Mouse (Mus musculus): ENCODE measurements around the gene Cenpe. TPM values are rescaled to one million over a fixed set of nuclear protein-coding genes. Genes with fewer than 3 reads are reported as not detected.

Gene Cenpe
- polyA plus RNA-seq, 1 experiment from 2014 or later: 23.5 TPM

- Histone ChIP-seq H3K4me1 (replicated peaks) (no peaks in the 10 kb centered on the region), H3K36me3 (no peaks in the 10 kb centered on the region), H3K27me3 (replicated peaks) (no peaks in the 10 kb centered on the region), H3K9me3 (no peaks in the 10 kb centered on the region), H3K4me3 (replicated peaks) (no peak overlapping the region), H3K4me2 (replicated peaks) (no peak overlapping the region), H3K27ac (no peak overlapping the region), H3K9ac (no peak overlapping the region)
- WGBS: 50% methylated on average over 3 of the region's 3 CpGs
- ATAC-seq: no peak
These were observed 73.5 kb downstream of the Cenpe start for GRCm38 (mm10) chr3:135285807-135286206.

GRCm38 (mm10) chr3:135288138-135288750 lies 75.9 kb downstream of the Cenpe start:
- peak overlapping the region; percentile 51; the same call in 1 of the 2 replicates for H3K27ac ChIP-seq
- no peak overlapping the region for H3K9ac ChIP-seq
- no peaks in the 10 kb centered on the region for H3K36me3 ChIP-seq
- ATAC-seq: peak; percentile 82
- H3K4me1 ChIP-seq (replicated peaks): no peaks in the 10 kb centered on the region
- H3K9me3 ChIP-seq: no peaks in the 10 kb centered on the region
- no peaks in the 10 kb centered on the region for H3K27me3 ChIP-seq (replicated peaks)
- H3K4me2 ChIP-seq (replicated peaks): no peak overlapping the region
- no peak overlapping the region for H3K4me3 ChIP-seq (replicated peaks)
- 60% methylated on average over 8 of the region's 8 CpGs for WGBS

- no peak for ATAC-seq
- no peak overlapping the region for H3K9ac ChIP-seq
- no peaks in the 10 kb centered on the region for H3K9me3 ChIP-seq
- H3K36me3 ChIP-seq: no peaks in the 10 kb centered on the region
- no peak overlapping the region for H3K4me3 ChIP-seq (replicated peaks)
- 93% methylated on average over 1 of the region's 1 CpGs for WGBS
- H3K4me1 ChIP-seq (replicated peaks): no peaks in the 10 kb centered on the region
- H3K27ac ChIP-seq: no peak overlapping the region
- no peak overlapping the region for H3K4me2 ChIP-seq (replicated peaks)
- no peaks in the 10 kb centered on the region for H3K27me3 ChIP-seq (replicated peaks)
These were observed 76.8 kb downstream of the Cenpe start for GRCm38 (mm10) chr3:135289148-135289547.

- H3K27ac ChIP-seq: no peak overlapping the region
- no peaks in the 10 kb centered on the region for H3K36me3 ChIP-seq
- H3K4me1 ChIP-seq (replicated peaks): no peaks in the 10 kb centered on the region
- 100% methylated on average over 3 of the region's 7 CpGs for WGBS
- no peaks in the 10 kb centered on the region for H3K9me3 ChIP-seq
- ATAC-seq: peak; percentile 64
- H3K4me3 ChIP-seq (replicated peaks): no peak overlapping the region
- H3K27me3 ChIP-seq (replicated peaks): no peaks in the 10 kb centered on the region
- H3K4me2 ChIP-seq (replicated peaks): no peak overlapping the region
- no peak overlapping the region for H3K9ac ChIP-seq
These were observed 78.0 kb downstream of the Cenpe start for GRCm38 (mm10) chr3:135290249-135290894.

- H3K27ac ChIP-seq: no peak overlapping the region
- no peaks in the 10 kb centered on the region for H3K9me3 ChIP-seq
- WGBS: 64% methylated on average over 7 of the region's 7 CpGs
- H3K9ac ChIP-seq: no peak overlapping the region
- H3K36me3 ChIP-seq: no peaks in the 10 kb centered on the region
- H3K4me3 ChIP-seq (replicated peaks): no peak overlapping the region
- no peak for ATAC-seq
- H3K4me2 ChIP-seq (replicated peaks): no peak overlapping the region
- H3K27me3 ChIP-seq (replicated peaks): no peaks in the 10 kb centered on the region
- H3K4me1 ChIP-seq (replicated peaks): no peaks in the 10 kb centered on the region
These were observed 81.4 kb downstream of the Cenpe start for GRCm38 (mm10) chr3:135293703-135294102.

GRCm38 (mm10) chr3:135295559-135295958 lies 83.2 kb downstream of the Cenpe start:
- H3K27me3 ChIP-seq (replicated peaks): no peaks in the 10 kb centered on the region
- ATAC-seq: no peak
- H3K9ac ChIP-seq: no peak overlapping the region
- no peak overlapping the region for H3K4me2 ChIP-seq (replicated peaks)
- H3K9me3 ChIP-seq: no peaks in the 10 kb centered on the region
- H3K4me1 ChIP-seq (replicated peaks): no peaks in the 10 kb centered on the region
- 92% methylated on average over 1 of the region's 1 CpGs for WGBS
- H3K36me3 ChIP-seq: no peaks in the 10 kb centered on the region
- no peak overlapping the region for H3K27ac ChIP-seq
- no peak overlapping the region for H3K4me3 ChIP-seq (replicated peaks)

- Histone ChIP-seq H3K4me1 (replicated peaks) (no peaks in the 10 kb centered on the region), H3K27me3 (replicated peaks) (no peaks in the 10 kb centered on the region), H3K9me3 (no peaks in the 10 kb centered on the region), H3K27ac (no peak overlapping the region), H3K36me3 (no peaks in the 10 kb centered on the region), H3K4me3 (replicated peaks) (no peak overlapping the region), H3K9ac (no peak overlapping the region), H3K4me2 (replicated peaks) (no peak overlapping the region)
- no peak for ATAC-seq
- WGBS: 76% methylated on average over 3 of the region's 3 CpGs
These were observed 86.2 kb downstream of the Cenpe start for GRCm38 (mm10) chr3:135298560-135298959.

GRCm38 (mm10) chr3:135300081-135300480 lies 87.7 kb downstream of the Cenpe start:
- no peaks in the 10 kb centered on the region for H3K36me3 ChIP-seq
- no peak overlapping the region for H3K4me3 ChIP-seq (replicated peaks)
- H3K27ac ChIP-seq: no peak overlapping the region
- H3K9ac ChIP-seq: no peak overlapping the region
- no peaks in the 10 kb centered on the region for H3K4me1 ChIP-seq (replicated peaks)
- 53% methylated on average over 6 of the region's 6 CpGs for WGBS
- H3K4me2 ChIP-seq (replicated peaks): no peak overlapping the region
- H3K27me3 ChIP-seq (replicated peaks): no peaks in the 10 kb centered on the region
- no peaks in the 10 kb centered on the region for H3K9me3 ChIP-seq
- ATAC-seq: peak; percentile 49

- ATAC-seq: no peak
- H3K4me2 ChIP-seq (replicated peaks): no peak overlapping the region
- 51% methylated on average over 6 of the region's 6 CpGs for WGBS
These were observed 91.7 kb downstream of the Cenpe start for GRCm38 (mm10) chr3:135304060-135304459.

GRCm38 (mm10) chr3:135304566-135304965 lies 92.2 kb downstream of the Cenpe start:
- H3K4me2 ChIP-seq (replicated peaks): no peak overlapping the region
- WGBS: 37% methylated on average over 9 of the region's 9 CpGs
- no peaks in the 10 kb centered on the region for H3K9me3 ChIP-seq
- H3K4me3 ChIP-seq (replicated peaks): no peak overlapping the region
- H3K27me3 ChIP-seq (replicated peaks): no peaks in the 10 kb centered on the region
- no peak for ATAC-seq
- H3K36me3 ChIP-seq: no peaks in the 10 kb centered on the region
- no peak overlapping the region for H3K9ac ChIP-seq
- no peak overlapping the region for H3K27ac ChIP-seq
- H3K4me1 ChIP-seq (replicated peaks): 0 out of 2 replicates have a peak, but pooled peaks cover 10% of the 10 kb centered on the region

More at GRCm38 (mm10) chr3:135304060-135304459, 91.7 kb downstream of the Cenpe start:
- Histone ChIP-seq H3K27me3 (replicated peaks) (no peaks in the 10 kb centered on the region), H3K9ac (no peak overlapping the region), H3K9me3 (no peaks in the 10 kb centered on the region), H3K4me3 (replicated peaks) (no peak overlapping the region), H3K27ac (no peak overlapping the region), H3K4me1 (replicated peaks) (0 out of 2 replicates have a peak, but pooled peaks cover 10% of the 10 kb centered on the region), H3K36me3 (no peaks in the 10 kb centered on the region)

- H3K27me3 ChIP-seq (replicated peaks): no peaks in the 10 kb centered on the region
- no peak within 1 kb of the TSS for H3K27ac ChIP-seq
- 0 out of 2 replicates have a peak, but pooled peaks cover 10% of the 10 kb centered on the region for H3K4me1 ChIP-seq (replicated peaks)
- no peak within 1 kb of the TSS; the same call in 1 of the 2 replicates for H3K9ac ChIP-seq
- no peaks in the 10 kb centered on the region for H3K9me3 ChIP-seq
- no peaks in the 10 kb centered on the region for H3K36me3 ChIP-seq
- peak within 1 kb of the TSS; percentile 33 for H3K4me3 ChIP-seq (replicated peaks)
- ATAC-seq: peak; percentile 95
- peak within 1 kb of the TSS; percentile 83 for H3K4me2 ChIP-seq (replicated peaks)
- 9% methylated on average over 27 of the region's 28 CpGs for WGBS
These were observed 95.3 kb downstream of the Cenpe start, which contains the start of gene Slc9b2 for GRCm38 (mm10) chr3:135307411-135308259. Gene Slc9b2, plus strand, starts transcription at chr3:135307700.

GRCm38 (mm10) chr3:135312916-135313491 lies 100.7 kb downstream of the Cenpe start:
- H3K9ac ChIP-seq: no peak overlapping the region
- H3K27me3 ChIP-seq (replicated peaks): no peaks in the 10 kb centered on the region
- 37% methylated on average over 2 of the region's 2 CpGs for WGBS
- no peaks in the 10 kb centered on the region for H3K36me3 ChIP-seq
- H3K27ac ChIP-seq: no peak overlapping the region
- no peak for ATAC-seq
- no peak overlapping the region for H3K4me3 ChIP-seq (replicated peaks)
- H3K4me1 ChIP-seq (replicated peaks): 0 out of 2 replicates have a peak, but pooled peaks cover 1% of the 10 kb centered on the region
- no peaks in the 10 kb centered on the region for H3K9me3 ChIP-seq
- no peak overlapping the region for H3K4me2 ChIP-seq (replicated peaks)

Measured in intestine, embryonic 15.5 days (tissue).